Mouse (Mus musculus) liver, embryonic 11.5 days (tissue): ENCODE measurements around the gene Map1a. TPM values are rescaled to one million over a fixed set of nuclear protein-coding genes. Genes with fewer than 3 reads are reported as not detected.

Source experiments
- polyA plus RNA-seq: library from polyadenylated mRNA; unstranded; fragments of >200 nt; fragmentation: Nextera tagmentation; extraction: Ambion mirVana; gene quantifications from 2 replicates; pipeline ENCODE4 v1.2.1, GENCODE M21; 2014

The Map1a gene
- polyA plus RNA-seq, 1 experiment from 2014 or later = 1.5 TPM

Other genes starting within 250 kb of the Map1a start
- 0.16 and 0.38 TPM in 2 replicates for gene Tgm5, start 203.8 kb upstream of the Map1a start, polyA plus RNA-seq
- gene Tgm7, start 179.8 kb upstream of the Map1a start, polyA plus RNA-seq = not detected in 2 replicates
- gene Adal, start 149.2 kb upstream of the Map1a start, polyA plus RNA-seq = 17.8 and 18.5 TPM in 2 replicates
- gene Lcmt2, start 148.9 kb upstream of the Map1a start, polyA plus RNA-seq = 16.8 and 17.1 TPM in 2 replicates
- gene Tubgcp4, start 118.9 kb upstream of the Map1a start, polyA plus RNA-seq = 50.4 and 51.0 TPM in 2 replicates
- 7.6 and 8.8 TPM in 2 replicates for gene Zscan29, start 118.5 kb upstream of the Map1a start, polyA plus RNA-seq
- gene Trp53bp1, start 18.2 kb upstream of the Map1a start, polyA plus RNA-seq = 32.4 and 36.0 TPM in 2 replicates
- gene Ppip5k1, start 65.8 kb downstream of the Map1a start, polyA plus RNA-seq = 9.6 and 10.1 TPM in 2 replicates
- gene Ckmt1, start 68.1 kb downstream of the Map1a start, polyA plus RNA-seq = 1.7 TPM in 2 replicates
- gene Strc, start 97.6 kb downstream of the Map1a start, polyA plus RNA-seq = not detected in 2 replicates
- gene Pdia3, start 124.2 kb downstream of the Map1a start, polyA plus RNA-seq = 491 and 541 TPM in 2 replicates
- gene Catsper2, start 124.2 kb downstream of the Map1a start, polyA plus RNA-seq = 1.6 and 1.7 TPM in 2 replicates
- gene Ell3, start 154.7 kb downstream of the Map1a start, polyA plus RNA-seq = 2.6 and 4.3 TPM in 2 replicates
- gene Serf2, start 159.6 kb downstream of the Map1a start, polyA plus RNA-seq = 385 and 481 TPM in 2 replicates
- gene Hypk, start 163.7 kb downstream of the Map1a start, polyA plus RNA-seq = 146 and 164 TPM in 2 replicates
- gene Serinc4, start 167.2 kb downstream of the Map1a start, polyA plus RNA-seq = 0.12 TPM in 1 of 2 replicates, not detected in the other
- 43.2 and 44.0 TPM in 2 replicates for gene Mfap1b, start 184.5 kb downstream of the Map1a start, polyA plus RNA-seq
- gene Mfap1a, start 217.1 kb downstream of the Map1a start, polyA plus RNA-seq = 22.4 and 23.0 TPM in 2 replicates
- 15.4 and 15.5 TPM in 2 replicates for gene Wdr76, start 217.1 kb downstream of the Map1a start, polyA plus RNA-seq